Mouse (Mus musculus): Measurements from ENCODE around the gene Atg7.

- no peak for TF ChIP-seq CTCF (IDR thresholded peaks at IDR 0.05; ENCODE audit: insufficient read depth, low read depth, low read length)
- no peak for TF ChIP-seq POLR2A (IDR thresholded peaks at IDR 0.05; ENCODE audit: insufficient read depth, low read depth, low read length)
These were observed 252.3 kb downstream of the Atg7 start for GRCm38 (mm10) chr6:114895191-114895590.

Data from olfactory bulb, adult 2 months (tissue).